Mouse (Mus musculus) cortical plate, adult 2 months (tissue): ENCODE data around the gene Cybb.

ENCODE experiments used
- CTCF ChIP-seq: fragments of 200-500 bp; IDR thresholded peaks from 2 replicates; pipeline ENCODE4 v1.5.1; 2011; ENCODE audit warnings: mild to moderate bottlenecking, control low read depth, low read length; ENCODE audit not compliant: insufficient read depth; ENCODE audit errors: extremely low read depth
- POLR2A ChIP-seq: fragments of 200-500 bp; IDR thresholded peaks from 2 replicates; pipeline ENCODE4 v1.6.1; 2011; ENCODE audit warnings: mild to moderate bottlenecking, low read length, control low read depth; ENCODE audit not compliant: insufficient read depth; ENCODE audit errors: extremely low read depth

- no peak for TF ChIP-seq CTCF
- TF ChIP-seq POLR2A = no peak
These were observed 27.1 kb downstream of the Cybb start for GRCm38 (mm10) chrX:9460387-9460930.
